Mouse (Mus musculus): ENCODE data around the gene Gpr87.

The Gpr87 gene

GRCm38 (mm10) chr3:59135911-59136653 lies 58.8 kb downstream of the Gpr87 start:
- no peak for DNase-seq

GRCm38 (mm10) chr3:59133189-59133588 lies 61.7 kb downstream of the Gpr87 start:
- DNase-seq: no peak

GRCm38 (mm10) chr3:59131966-59132365 lies 62.9 kb downstream of the Gpr87 start:
- no peak for DNase-seq

- DNase-seq: no peak
These were observed 63.8 kb downstream of the Gpr87 start for GRCm38 (mm10) chr3:59131081-59131480.

- DNase-seq: no peak
These were observed 64.5 kb downstream of the Gpr87 start for GRCm38 (mm10) chr3:59130431-59130830.

- no peak for DNase-seq
These were observed 65.4 kb downstream of the Gpr87 start for GRCm38 (mm10) chr3:59129547-59129946.
